Mouse (Mus musculus) embryonic facial prominence, embryonic 15.5 days (tissue): ENCODE data around the gene Rab40c. TPM values are rescaled to one million over a fixed set of nuclear protein-coding genes. Genes with fewer than 3 reads are reported as not detected.

Experiments
- ATAC-seq: fragments of 200-750 bp; cut with Nextera tagmentation; 2 replicates; pipeline ENCODE4 v1.8.0; 2017; ENCODE audit warnings: low read depth, moderate TSS enrichment; ENCODE audit not compliant: insufficient number of reproducible peaks, low FRiP score, low TSS enrichment
- H3K27ac ChIP-seq: fragments of 300-500 bp; sonication (generic); replicated peaks from 2 replicates; pipeline ENCODE4 v1.5.1; 2015; ENCODE audit warnings: mild to moderate bottlenecking, inconsistent platforms
- H3K27me3 ChIP-seq: fragments of 300-500 bp; sonication (generic); 2 replicates; pipeline ENCODE4 v1.6.1; 2015; ENCODE audit warnings: inconsistent platforms
- H3K36me3 ChIP-seq: fragments of 300-500 bp; sonication (generic); 2 replicates; pipeline ENCODE4 v1.6.1; 2015; ENCODE audit warnings: mild to moderate bottlenecking, inconsistent platforms
- H3K4me1 ChIP-seq: fragments of 300-500 bp; sonication (generic); 2 replicates; pipeline ENCODE4 v1.6.1; 2015; ENCODE audit warnings: inconsistent platforms
- H3K4me2 ChIP-seq: fragments of 300-500 bp; sonication (generic); replicated peaks from 2 replicates; pipeline ENCODE4 v1.6.1; 2015; ENCODE audit warnings: mild to moderate bottlenecking, inconsistent platforms
- H3K4me3 ChIP-seq: fragments of 300-500 bp; sonication (generic); replicated peaks from 2 replicates; pipeline ENCODE4 v1.5.1; 2015; ENCODE audit warnings: mild to moderate bottlenecking, inconsistent platforms
- H3K9ac ChIP-seq: fragments of 300-500 bp; sonication (generic); 2 replicates; pipeline ENCODE4 v1.6.1; 2015; ENCODE audit warnings: inconsistent platforms
- H3K9me3 ChIP-seq: fragments of 300-500 bp; sonication (generic); replicated peaks from 2 replicates; pipeline ENCODE4 v1.6.1; 2016; ENCODE audit warnings: inconsistent platforms
- WGBS: fragments of 180-500 bp; shearing (Covaris S2); methylation state at CpG from one replicate; pipeline ENCODE4 v1.1.7; 2015; 5-methylcytosine and 5-hydroxymethylcytosine counted together
- polyA plus RNA-seq: library from polyadenylated mRNA; unstranded; fragments of >200 nt; fragmentation: Nextera tagmentation; extraction: Ambion mirVana; gene quantifications from 2 replicates; pipeline ENCODE4 v1.2.1, GENCODE M21; 2015

Gene Rab40c
- polyA plus RNA-seq = 35.8 and 38.9 TPM in 2 replicates

GRCm38 (mm10) chr17:25919144-25919785, at the start of gene Rab40c:
Gene Rab40c (minus strand): TSS chr17:25919727.
- ATAC-seq = no peak
- Histone ChIP-seq H3K9me3 (no peaks in the 10 kb centered on the region), H3K27me3 (no peaks in the 10 kb centered on the region), H3K4me2 (peak within 1 kb of the TSS; percentile 84), H3K36me3 (peaks cover 13% of the 10 kb centered on the region; the same call in 1 of the 2 replicates), H3K9ac (peak within 1 kb of the TSS; percentile 86), H3K27ac (peak within 1 kb of the TSS; percentile 96), H3K4me3 (peak within 1 kb of the TSS; percentile 99), H3K4me1 (peaks cover 26% of the 10 kb centered on the region)
- under 1% methylated on average over 55 of the region's 78 CpGs for WGBS

DNA sequence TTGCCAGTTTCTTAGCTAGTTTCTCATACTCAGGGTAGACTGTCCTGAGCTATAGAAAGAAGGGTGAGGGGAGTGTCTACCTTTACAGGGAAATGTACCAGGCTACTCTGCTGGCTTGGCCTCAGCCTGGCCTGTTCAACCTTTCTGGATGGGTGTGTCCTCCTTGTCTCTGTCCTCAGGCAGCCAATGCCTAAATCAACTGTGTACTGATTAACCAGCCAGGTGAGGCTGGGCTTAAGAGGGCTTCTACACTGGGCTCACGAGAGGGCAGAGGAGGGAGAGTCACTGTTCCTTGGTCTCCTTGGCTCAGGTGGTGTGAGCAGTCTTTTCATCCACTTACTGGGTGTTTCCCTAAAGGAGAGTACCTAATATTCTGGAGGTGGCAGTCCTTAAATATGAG, 48.6 kb upstream of the Rab40c start:
- Histone ChIP-seq H3K9ac (no peak overlapping the region), H3K27ac (no peak overlapping the region)

DNA sequence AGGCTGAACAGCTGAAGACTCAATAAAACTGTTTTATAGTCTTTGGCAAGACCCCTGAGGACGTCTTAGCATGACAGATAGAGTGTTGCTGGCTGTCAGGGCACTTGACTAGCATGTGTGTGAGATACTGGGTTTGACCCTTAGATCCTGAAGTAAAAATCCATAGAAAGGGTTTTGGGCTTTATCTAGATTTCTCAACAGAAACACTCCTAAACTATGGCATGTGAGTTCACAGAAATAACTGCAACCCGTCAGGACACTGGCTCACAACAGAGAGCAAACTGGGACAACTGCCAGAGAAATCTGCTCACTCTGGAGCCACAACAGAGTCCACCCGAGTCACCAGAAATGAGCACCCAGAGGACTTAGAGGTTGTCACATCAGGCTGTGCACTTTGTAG, 48.1 kb upstream of the Rab40c start:
- no peak overlapping the region for H3K4me3 ChIP-seq
- H3K27ac ChIP-seq = no peak overlapping the region
- H3K4me1 ChIP-seq = 0 out of 2 replicates have a peak, but pooled peaks cover 3% of the 10 kb centered on the region
- H3K27me3 ChIP-seq = no peaks in the 10 kb centered on the region
- no peak overlapping the region for H3K4me2 ChIP-seq
- WGBS = 57% methylated on average over 3 of the region's 3 CpGs
- no peaks in the 10 kb centered on the region for H3K9me3 ChIP-seq
- H3K36me3 ChIP-seq = peaks cover 25% of the 10 kb centered on the region
- H3K9ac ChIP-seq = no peak overlapping the region
- ATAC-seq = no peak

More for the DNA sequence above, 48.6 kb upstream of the Rab40c start:
- Histone ChIP-seq H3K9me3 (no peaks in the 10 kb centered on the region), H3K4me1 (0 out of 2 replicates have a peak, but pooled peaks cover 7% of the 10 kb centered on the region), H3K4me3 (no peak overlapping the region), H3K27me3 (no peaks in the 10 kb centered on the region), H3K4me2 (no peak overlapping the region), H3K36me3 (peaks cover 21% of the 10 kb centered on the region)
- no peak for ATAC-seq
- WGBS = 50% methylated on average over 1 of the region's 1 CpGs

DNA sequence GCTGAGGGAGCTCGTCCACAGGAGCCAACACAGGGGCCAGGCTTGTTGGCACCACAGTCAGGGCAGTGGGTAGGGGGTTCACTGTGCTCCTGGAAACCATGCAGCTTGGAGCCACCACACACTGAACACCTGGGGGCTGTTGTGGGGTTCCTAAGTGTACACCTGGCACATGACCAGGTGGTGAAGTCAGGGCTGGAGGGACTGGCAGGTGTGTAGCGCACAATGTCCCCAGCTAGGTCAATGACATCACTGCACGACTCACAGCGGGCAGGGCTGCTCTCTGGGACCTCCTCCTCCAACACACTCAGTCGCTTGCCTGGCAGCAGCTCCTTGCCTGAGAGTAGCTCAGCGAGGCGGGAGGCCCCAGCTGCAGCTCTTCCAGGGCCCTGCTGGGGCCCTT, 44.7 kb upstream of the Rab40c start:
- no peak overlapping the region for H3K4me3 ChIP-seq
- H3K36me3 ChIP-seq = peaks cover 51% of the 10 kb centered on the region
- ATAC-seq = no peak
- H3K27ac ChIP-seq = no peak overlapping the region
- no peak overlapping the region for H3K9ac ChIP-seq
- no peaks in the 10 kb centered on the region for H3K9me3 ChIP-seq
- no peak overlapping the region for H3K4me2 ChIP-seq
- 79% methylated on average over 7 of the region's 7 CpGs for WGBS
- no peaks in the 10 kb centered on the region for H3K4me1 ChIP-seq
- no peaks in the 10 kb centered on the region for H3K27me3 ChIP-seq

- Histone ChIP-seq H3K4me2 (no peak overlapping the region), H3K27me3 (no peaks in the 10 kb centered on the region), H3K36me3 (peaks cover 67% of the 10 kb centered on the region), H3K27ac (no peak overlapping the region), H3K4me3 (no peak overlapping the region), H3K9me3 (no peaks in the 10 kb centered on the region), H3K9ac (no peak overlapping the region), H3K4me1 (no peaks in the 10 kb centered on the region)
- WGBS = 88% methylated on average over 7 of the region's 7 CpGs
- ATAC-seq = no peak
Measured at GRCm38 (mm10) chr17:25962413-25962905, 42.9 kb upstream of the Rab40c start.

DNA sequence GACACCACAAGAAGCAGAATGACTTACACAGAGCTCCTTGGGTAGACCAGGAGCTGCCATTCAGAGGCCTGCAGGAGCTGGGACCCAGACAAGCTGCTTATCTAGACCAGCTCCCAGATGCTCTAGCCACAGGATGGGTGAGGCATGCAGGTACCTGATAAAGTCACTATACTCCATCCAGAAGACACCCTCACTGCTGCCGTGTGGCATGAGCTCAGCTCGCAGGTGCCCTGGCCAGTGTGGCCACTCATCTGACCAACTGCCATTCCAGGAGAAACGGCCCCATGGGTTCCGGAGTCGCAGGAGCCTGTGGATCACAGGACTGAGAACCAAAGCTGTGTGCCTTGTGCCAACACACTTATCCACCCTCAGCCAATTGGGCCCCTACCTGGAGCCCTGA, 42.0 kb upstream of the Rab40c start:
- ATAC-seq = no peak
- Histone ChIP-seq H3K4me3 (no peak overlapping the region), H3K9me3 (no peaks in the 10 kb centered on the region), H3K9ac (no peak overlapping the region), H3K4me1 (no peaks in the 10 kb centered on the region), H3K27me3 (no peaks in the 10 kb centered on the region), H3K36me3 (peaks cover 67% of the 10 kb centered on the region), H3K4me2 (no peak overlapping the region), H3K27ac (no peak overlapping the region)
- 90% methylated on average over 5 of the region's 5 CpGs for WGBS

GRCm38 (mm10) chr17:25959630-25960467, 40.3 kb upstream of the Rab40c start:
- no peaks in the 10 kb centered on the region for H3K4me1 ChIP-seq
- no peaks in the 10 kb centered on the region for H3K9me3 ChIP-seq
- no peaks in the 10 kb centered on the region for H3K27me3 ChIP-seq
- no peak for ATAC-seq
- no peak overlapping the region for H3K4me2 ChIP-seq
- WGBS = 87% methylated on average over 22 of the region's 23 CpGs
- no peak overlapping the region for H3K27ac ChIP-seq
- no peak overlapping the region for H3K4me3 ChIP-seq
- H3K9ac ChIP-seq = no peak overlapping the region
- peaks cover 63% of the 10 kb centered on the region for H3K36me3 ChIP-seq

DNA sequence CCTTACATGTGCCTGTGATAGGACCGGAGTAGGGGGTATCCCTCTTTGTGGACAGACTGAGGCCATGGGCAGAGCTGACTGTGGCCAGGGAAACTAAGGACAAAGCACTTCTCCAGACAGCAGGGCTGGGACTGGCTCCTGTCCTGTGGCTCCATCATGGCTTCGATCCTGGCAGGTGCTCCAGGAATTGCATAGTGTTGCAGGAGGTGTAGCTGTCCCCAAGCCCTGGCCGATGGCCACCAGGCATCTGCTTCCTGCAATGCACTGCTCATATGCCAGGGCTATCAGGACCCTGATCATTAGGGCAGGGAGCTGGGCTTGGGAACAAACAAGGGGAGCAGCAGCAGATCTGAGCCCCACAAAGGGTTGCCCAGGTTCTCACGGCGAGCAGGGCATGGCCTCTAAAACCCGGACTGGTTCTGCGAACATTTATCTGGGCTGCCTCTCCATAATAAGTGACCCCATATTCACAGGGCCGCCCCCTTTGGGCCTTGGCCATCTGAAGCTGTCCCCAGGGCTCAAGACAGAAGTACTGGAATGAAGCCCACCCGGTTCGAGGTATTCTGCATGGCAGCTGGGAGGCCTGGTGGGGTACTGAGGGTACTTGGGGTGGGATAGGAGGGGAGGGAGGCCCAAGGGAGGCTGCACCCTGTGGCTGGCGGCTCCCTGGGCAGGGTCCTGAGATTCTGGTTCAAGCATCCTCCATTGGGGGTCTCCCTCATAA, 39.4 kb upstream of the Rab40c start:
- ATAC-seq = no peak
- Histone ChIP-seq H3K4me2 (no peak overlapping the region), H3K4me3 (no peak overlapping the region), H3K27me3 (no peaks in the 10 kb centered on the region; the same call in 1 of the 2 replicates), H3K9me3 (no peaks in the 10 kb centered on the region), H3K9ac (no peak overlapping the region), H3K36me3 (peaks cover 54% of the 10 kb centered on the region), H3K27ac (no peak overlapping the region), H3K4me1 (no peaks in the 10 kb centered on the region)
- 91% methylated on average over 11 of the region's 11 CpGs for WGBS

DNA sequence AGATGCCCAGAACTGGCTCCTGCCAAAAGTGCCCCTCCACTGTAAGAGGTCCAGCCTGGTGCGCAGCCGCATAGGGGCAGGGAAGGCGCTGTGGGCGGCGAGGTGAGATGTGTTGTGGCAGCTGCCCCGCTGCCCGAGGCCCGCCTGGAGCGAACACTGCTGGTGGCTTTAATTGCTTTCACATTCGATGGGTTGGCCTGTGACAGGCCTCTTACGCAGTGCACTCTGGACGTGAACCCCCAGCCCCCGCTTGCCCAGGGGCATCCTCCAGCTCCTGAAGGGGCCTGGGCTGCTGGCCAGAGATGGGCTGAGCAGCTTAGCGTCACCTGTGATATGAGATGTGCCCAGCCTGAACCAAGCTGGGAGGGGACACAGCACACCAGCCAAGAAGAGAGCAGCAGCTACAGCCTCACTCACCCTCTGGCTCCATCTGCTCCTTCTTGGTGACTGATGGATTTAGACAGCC, 38.1 kb upstream of the Rab40c start:
- peaks cover 44% of the 10 kb centered on the region for H3K36me3 ChIP-seq
- H3K27ac ChIP-seq = no peak overlapping the region
- no peaks in the 10 kb centered on the region for H3K9me3 ChIP-seq
- no peak overlapping the region for H3K9ac ChIP-seq
- no peak overlapping the region for H3K4me3 ChIP-seq
- WGBS = 70% methylated on average over 14 of the region's 14 CpGs
- peaks cover 11% of the 10 kb centered on the region for H3K27me3 ChIP-seq
- H3K4me1 ChIP-seq = no peaks in the 10 kb centered on the region
- H3K4me2 ChIP-seq = no peak overlapping the region
- peak; percentile 9; the same call in 1 of the 2 replicates for ATAC-seq

DNA sequence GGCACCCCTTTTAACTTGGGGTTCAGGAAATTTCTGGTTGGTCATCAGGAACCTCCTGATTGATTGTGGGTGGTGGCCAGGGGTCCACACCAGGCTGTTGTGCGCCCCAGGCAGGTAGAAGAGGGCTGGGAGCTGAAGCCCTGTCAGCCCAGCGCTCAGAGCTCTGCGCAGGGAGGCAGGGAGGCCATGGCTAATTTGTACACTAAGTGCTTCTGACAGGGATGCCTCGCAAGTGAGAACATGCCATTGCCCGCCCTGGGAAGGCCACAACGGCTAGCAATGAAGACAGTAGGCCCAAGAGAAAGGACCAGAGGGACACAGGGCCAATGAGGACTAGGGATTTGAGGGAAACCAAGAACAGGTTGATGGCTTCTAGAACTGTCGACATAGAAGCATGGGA, 37.1 kb upstream of the Rab40c start:
- Histone ChIP-seq H3K36me3 (peaks cover 39% of the 10 kb centered on the region), H3K4me2 (no peak overlapping the region), H3K4me3 (no peak overlapping the region), H3K4me1 (peaks cover 8% of the 10 kb centered on the region), H3K9ac (no peak overlapping the region), H3K27ac (no peak overlapping the region), H3K9me3 (no peaks in the 10 kb centered on the region), H3K27me3 (peaks cover 21% of the 10 kb centered on the region)
- no peak for ATAC-seq
- WGBS = 66% methylated on average over 7 of the region's 7 CpGs

DNA sequence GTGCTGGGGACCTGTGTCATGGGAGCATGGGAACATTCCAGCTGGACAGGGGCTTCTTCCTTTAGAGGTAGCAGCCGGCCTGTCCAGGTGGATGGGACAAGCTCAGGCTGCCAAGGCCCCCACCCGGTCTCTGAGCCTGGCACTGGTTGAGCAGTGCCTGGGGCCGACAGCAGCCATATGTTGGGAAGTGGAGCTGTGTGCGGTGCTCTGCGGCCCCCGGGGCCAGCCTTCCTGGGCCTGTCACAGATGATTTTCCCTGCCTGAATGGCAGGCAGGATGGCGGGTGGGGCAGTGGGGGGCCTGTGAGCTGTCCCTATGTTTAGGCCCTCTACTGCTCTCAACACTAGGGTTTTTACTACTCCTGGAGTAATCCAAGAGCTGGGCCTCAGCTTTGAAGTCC, 36.7 kb upstream of the Rab40c start:
- Histone ChIP-seq H3K4me2 (no peak overlapping the region), H3K9ac (no peak overlapping the region), H3K27me3 (peaks cover 26% of the 10 kb centered on the region), H3K4me3 (no peak overlapping the region), H3K27ac (no peak overlapping the region), H3K9me3 (no peaks in the 10 kb centered on the region), H3K4me1 (peaks cover 12% of the 10 kb centered on the region), H3K36me3 (peaks cover 36% of the 10 kb centered on the region)
- ATAC-seq = no peak
- WGBS = 34% methylated on average over 7 of the region's 7 CpGs
